Mouse (Mus musculus) c-Kit-negative CD71-positive TER-119-positive erythroid progenitor cells, embryonic 14.5 days (primary cell): ENCODE data around the gene Osgepl1.
"Not testable (repeated sequence)": the region's sequence is repeated elsewhere in the genome, so short reads cannot be mapped to it uniquely, and the experiment has no call there.

Experiments
- DNase-seq: peaks from one replicate; pipeline ENCODE4 v3.0.0-alpha.2; 2013; ENCODE audit warnings: low read depth, low spot score

The Osgepl1 gene

GRCm38 (mm10) chr1:53312989-53313967 is at the start of gene Osgepl1:
TSS of gene Osgepl1 (plus strand) at chr1:53313624.
- DNase-seq: peak; percentile 75

GRCm38 (mm10) chr1:53264958-53265612 is 48.3 kb upstream of the Osgepl1 start:
- not testable (repeated sequence) for DNase-seq

GRCm38 (mm10) chr1:53269901-53270300 is 43.5 kb upstream of the Osgepl1 start:
- no peak for DNase-seq

- DNase-seq: no peak
Measured at GRCm38 (mm10) chr1:53272646-53273045, 40.8 kb upstream of the Osgepl1 start.

GRCm38 (mm10) chr1:53291197-53291596 is 22.2 kb upstream of the Osgepl1 start:
- no peak for DNase-seq

- DNase-seq: peak; percentile 85
Measured at GRCm38 (mm10) chr1:53296581-53297383, 16.6 kb upstream of the Osgepl1 start, which contains the start of the genes Pms1, Ormdl1 and Gm28778. TSS of gene Pms1 (minus strand) at chr1:53297018. TSS of gene Ormdl1 (plus strand) at chr1:53297095. TSS of gene Gm28778 (plus strand) at chr1:53297111.

GRCm38 (mm10) chr1:53300506-53300905 is 12.9 kb upstream of the Osgepl1 start:
- DNase-seq: no peak

GRCm38 (mm10) chr1:53321662-53322344 is 8.4 kb downstream of the Osgepl1 start:
- DNase-seq: no peak

GRCm38 (mm10) chr1:53323254-53323653 is 9.8 kb downstream of the Osgepl1 start:
- DNase-seq: no peak

- DNase-seq: no peak
Measured at GRCm38 (mm10) chr1:53324277-53324676, 10.9 kb downstream of the Osgepl1 start.

GRCm38 (mm10) chr1:53324827-53325494 is 11.5 kb downstream of the Osgepl1 start:
- DNase-seq: no peak

- not testable (repeated sequence) for DNase-seq
Measured at GRCm38 (mm10) chr1:53333527-53333926, 20.1 kb downstream of the Osgepl1 start.

GRCm38 (mm10) chr1:53335465-53335864 is 22.0 kb downstream of the Osgepl1 start:
- no peak for DNase-seq

GRCm38 (mm10) chr1:53337403-53337802 is 24.0 kb downstream of the Osgepl1 start:
- not testable (repeated sequence) for DNase-seq

GRCm38 (mm10) chr1:53341071-53341470 is 27.6 kb downstream of the Osgepl1 start:
- no peak for DNase-seq

GRCm38 (mm10) chr1:53352327-53353261 is 39.2 kb downstream of the Osgepl1 start, which contains the start of the genes Asdurf, Gm28551 and Asnsd1:
TSS of gene Asdurf (minus strand) at chr1:53352619.
TSS of gene Gm28551 (minus strand) at chr1:53352667.
TSS of gene Asnsd1 (minus strand) at chr1:53352752.
- DNase-seq: peak; percentile 96

- no peak for DNase-seq
Measured at GRCm38 (mm10) chr1:53358988-53359387, 45.6 kb downstream of the Osgepl1 start.
